Mouse (Mus musculus) c-Kit-positive CD71-positive TER-119-negative erythroid progenitor cells, embryonic 14.5 days (primary cell): ENCODE results near the gene Timm9.
"Not testable (repeated sequence)": the region's sequence is repeated elsewhere in the genome, so short reads cannot be mapped to it uniquely, and the experiment has no call there.

Source experiments
- DNase-seq: peaks from one replicate; pipeline ENCODE4 v3.0.0-alpha.2; 2013; ENCODE audit warnings: low read depth

Gene Timm9

GRCm38 (mm10) chr12:71107216-71107771 lies 29.2 kb downstream of the Timm9 start:
- no peak for DNase-seq

- not testable (repeated sequence) for DNase-seq
Observed at GRCm38 (mm10) chr12:71104275-71104674, 32.2 kb downstream of the Timm9 start.

- no peak for DNase-seq
Observed at GRCm38 (mm10) chr12:71086331-71086730, 50.2 kb downstream of the Timm9 start.
